Mouse (Mus musculus) lung, embryonic 14.5 days (tissue): Measurements from ENCODE around the gene Olfr703. TPM values are rescaled to one million over a fixed set of nuclear protein-coding genes. Genes with fewer than 3 reads are reported as not detected.

Experiments
- ATAC-seq: fragments of 200-750 bp; cut with Nextera tagmentation; 2 replicates; pipeline ENCODE4 v1.8.0; 2017; ENCODE audit warnings: mild to moderate bottlenecking, moderate TSS enrichment, moderate library complexity; ENCODE audit not compliant: insufficient read depth
- DNase-seq: peaks from one replicate; pipeline ENCODE4 v3.0.0-alpha.2; 2015
- H3K27ac ChIP-seq: fragments of 300-500 bp; sonication (generic); 2 replicates; pipeline ENCODE4 v1.5.1; 2014; ENCODE audit warnings: low read depth, mild to moderate bottlenecking, moderate library complexity
- H3K27me3 ChIP-seq: fragments of 300-500 bp; sonication (generic); 2 replicates; pipeline ENCODE4 v1.6.1; 2014; ENCODE audit warnings: low read length, control low read depth; ENCODE audit not compliant: insufficient read depth
- H3K36me3 ChIP-seq: fragments of 300-500 bp; sonication (generic); 2 replicates; pipeline ENCODE4 v1.6.1; 2014; ENCODE audit warnings: control low read depth; ENCODE audit not compliant: insufficient read depth
- H3K4me1 ChIP-seq: fragments of 300-500 bp; sonication (generic); 2 replicates; pipeline ENCODE4 v1.6.1; 2014; ENCODE audit warnings: antibody characterized with exemption, control low read depth; ENCODE audit not compliant: insufficient read depth
- H3K4me2 ChIP-seq: fragments of 300-500 bp; sonication (generic); 2 replicates; pipeline ENCODE4 v1.6.1; 2014; ENCODE audit warnings: mild to moderate bottlenecking
- H3K4me3 ChIP-seq: fragments of 300-500 bp; sonication (generic); 2 replicates; pipeline ENCODE4 v1.5.1; 2014; ENCODE audit warnings: low read depth, low read length
- H3K9ac ChIP-seq: fragments of 300-500 bp; sonication (generic); 2 replicates; pipeline ENCODE4 v1.6.1; 2014
- H3K9me3 ChIP-seq: fragments of 300-500 bp; sonication (generic); 2 replicates; pipeline ENCODE4 v1.6.1; 2016; ENCODE audit warnings: low read depth, low read length, control low read depth
- CTCF ChIP-seq: IDR thresholded peaks from 2 replicates; pipeline ENCODE4 v1.5.1; 2016; ENCODE audit warnings: antibody characterized with exemption, low read depth
- WGBS: fragments of 180-500 bp; shearing (Covaris S2); extraction: QIAGEN DNeasy Blood & Tissue Kit; methylation state at CpG from one replicate; pipeline ENCODE4 v1.1.7; 2014; 5-methylcytosine and 5-hydroxymethylcytosine counted together
- polyA plus RNA-seq: library from polyadenylated mRNA; unstranded; fragments of >200 nt; fragmentation: Nextera tagmentation; extraction: Ambion mirVana; gene quantifications from 2 replicates; pipeline ENCODE4 v1.2.1, GENCODE M21; 2014

Gene Olfr703
- polyA plus RNA-seq, 1 experiment from 2014 or later: not detected

GRCm38 (mm10) chr7:106876791-106877190, 33.6 kb downstream of the Olfr703 start, which contains the start of gene Olfr705:
Gene Olfr705, minus strand, starts transcription at chr7:106876891.
- no peak for ATAC-seq
- no peak for TF ChIP-seq CTCF
- no peak within 1 kb of the TSS for H3K4me3 ChIP-seq
- WGBS: 73% methylated on average over 3 of the region's 3 CpGs
- DNase-seq: no peak
- no peak within 1 kb of the TSS for H3K4me2 ChIP-seq
- no peaks in the 10 kb centered on the region for H3K4me1 ChIP-seq
- H3K9ac ChIP-seq: no peak within 1 kb of the TSS
- no peak within 1 kb of the TSS for H3K27ac ChIP-seq
- H3K36me3 ChIP-seq: no peaks in the 10 kb centered on the region
- H3K27me3 ChIP-seq: no peaks in the 10 kb centered on the region
- no peaks in the 10 kb centered on the region for H3K9me3 ChIP-seq

- no peaks in the 10 kb centered on the region for H3K4me1 ChIP-seq
- TF ChIP-seq CTCF: no peak
- no peak within 1 kb of the TSS for H3K4me2 ChIP-seq
- H3K36me3 ChIP-seq: no peaks in the 10 kb centered on the region
- H3K4me3 ChIP-seq: no peak within 1 kb of the TSS
- H3K27me3 ChIP-seq: no peaks in the 10 kb centered on the region
- H3K9ac ChIP-seq: no peak within 1 kb of the TSS
- ATAC-seq (no peak), DNase-seq (no peak)
- H3K9me3 ChIP-seq: no peaks in the 10 kb centered on the region
- no peak within 1 kb of the TSS for H3K27ac ChIP-seq
- 83% methylated on average over 2 of the region's 2 CpGs for WGBS
Measured at GRCm38 (mm10) chr7:106888062-106888461, 44.9 kb downstream of the Olfr703 start, which contains the start of gene Olfr706. Gene Olfr706, minus strand, starts transcription at chr7:106888162.

Other genes starting within 250 kb of the Olfr703 start
- gene Olfr693, start 162.8 kb upstream of the Olfr703 start, polyA plus RNA-seq: not detected in 2 replicates
- not detected in 2 replicates for gene Olfr694, start 151.5 kb upstream of the Olfr703 start, polyA plus RNA-seq
- gene Olfr695, start 127.0 kb upstream of the Olfr703 start, polyA plus RNA-seq: not detected in 2 replicates
- not detected in 2 replicates for gene Olfr697, start 100.9 kb upstream of the Olfr703 start, polyA plus RNA-seq
- not detected in 2 replicates for gene Olfr698, start 88.0 kb upstream of the Olfr703 start, polyA plus RNA-seq
- not detected in 2 replicates for gene Olfr699, start 50.2 kb upstream of the Olfr703 start, polyA plus RNA-seq
- gene Olfr700, start 34.5 kb upstream of the Olfr703 start, polyA plus RNA-seq: not detected in 2 replicates
- gene Olfr701, start 29.2 kb upstream of the Olfr703 start, polyA plus RNA-seq: not detected in 2 replicates
- not detected in 2 replicates for gene Olfr702, start 9.5 kb upstream of the Olfr703 start, polyA plus RNA-seq
- gene Olfr704, start 19.8 kb downstream of the Olfr703 start, polyA plus RNA-seq: not detected in 2 replicates
- gene Olfr705, start 33.5 kb downstream of the Olfr703 start, polyA plus RNA-seq: not detected in 2 replicates
- gene Olfr706, start 44.8 kb downstream of the Olfr703 start, polyA plus RNA-seq: not detected in 2 replicates
- not detected in 2 replicates for gene Olfr707, start 57.9 kb downstream of the Olfr703 start, polyA plus RNA-seq
- not detected in 2 replicates for gene Olfr1532-ps1, start 64.6 kb downstream of the Olfr703 start, polyA plus RNA-seq
- not detected in 2 replicates for gene Olfr709-ps1, start 88.9 kb downstream of the Olfr703 start, polyA plus RNA-seq
- not detected in 2 replicates for gene Olfr710, start 105.0 kb downstream of the Olfr703 start, polyA plus RNA-seq
- not detected in 2 replicates for gene Olfr6, start 120.6 kb downstream of the Olfr703 start, polyA plus RNA-seq
- not detected in 2 replicates for gene Olfr711, start 132.1 kb downstream of the Olfr703 start, polyA plus RNA-seq
- gene Olfr2, start 162.7 kb downstream of the Olfr703 start, polyA plus RNA-seq: not detected in 2 replicates
- not detected in 2 replicates for gene Olfr713, start 187.8 kb downstream of the Olfr703 start, polyA plus RNA-seq
- gene Olfr714, start 227.6 kb downstream of the Olfr703 start, polyA plus RNA-seq: not detected in 2 replicates
- gene Olfr17, start 249.9 kb downstream of the Olfr703 start, polyA plus RNA-seq: not detected in 2 replicates